Mouse (Mus musculus): ENCODE data around the gene Pcbp3. TPM values are rescaled to one million over a fixed set of nuclear protein-coding genes. Genes with fewer than 3 reads are reported as not detected.

Gene Pcbp3
- polyA plus RNA-seq, 1 experiment from 2014 or later, result 11.8 TPM

- H3K4me1 ChIP-seq, result peaks cover 7% of the 10 kb centered on the region; the same call in 1 of the 2 replicates
- no peak for ATAC-seq (ENCODE audit: extremely low read depth, insufficient number of reproducible peaks, low FRiP score, low TSS enrichment)
- WGBS, result 62% methylated on average over 6 of the region's 6 CpGs
- H3K4me2 ChIP-seq, result no peak overlapping the region
- H3K27ac ChIP-seq (replicated peaks), result no peak overlapping the region
- H3K4me3 ChIP-seq, result no peak overlapping the region
- no peaks in the 10 kb centered on the region for H3K9me3 ChIP-seq
- H3K9ac ChIP-seq, result no peak overlapping the region
- no peaks in the 10 kb centered on the region for H3K27me3 ChIP-seq (replicated peaks)
- no peaks in the 10 kb centered on the region for H3K36me3 ChIP-seq
Measured at GRCm38 (mm10) chr10:76931122-76931521, 30.6 kb downstream of the Pcbp3 start.

DNA sequence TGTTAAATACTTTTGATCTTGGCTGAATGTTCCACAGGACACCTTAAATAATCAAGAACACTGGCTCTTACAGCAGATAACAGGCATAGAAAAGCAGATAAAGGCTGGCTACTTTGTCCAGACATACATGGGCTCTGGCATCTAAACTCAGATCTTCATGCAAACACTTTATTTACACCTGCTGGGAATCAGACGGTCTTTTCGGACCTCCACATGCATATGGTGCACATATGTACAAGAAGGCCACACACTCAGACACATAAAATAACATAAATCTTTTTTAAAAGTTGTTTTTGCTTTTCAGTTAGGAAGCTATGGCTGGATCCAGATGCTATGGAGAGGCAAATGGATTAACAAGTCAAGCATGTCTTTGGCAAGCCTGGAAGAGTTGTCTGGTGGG lies 37.2 kb downstream of the Pcbp3 start:
- H3K27me3 ChIP-seq (replicated peaks), result no peaks in the 10 kb centered on the region
- H3K4me1 ChIP-seq, result no peaks in the 10 kb centered on the region
- H3K27ac ChIP-seq (replicated peaks), result no peak overlapping the region
- no peak for ATAC-seq (ENCODE audit: extremely low read depth, insufficient number of reproducible peaks, low FRiP score, low TSS enrichment)
- H3K4me3 ChIP-seq, result no peak overlapping the region
- no peak overlapping the region for H3K9ac ChIP-seq
- H3K36me3 ChIP-seq, result no peaks in the 10 kb centered on the region
- no peak overlapping the region for H3K4me2 ChIP-seq
- WGBS, result 77% methylated on average over 2 of the region's 2 CpGs
- no peaks in the 10 kb centered on the region for H3K9me3 ChIP-seq

DNA sequence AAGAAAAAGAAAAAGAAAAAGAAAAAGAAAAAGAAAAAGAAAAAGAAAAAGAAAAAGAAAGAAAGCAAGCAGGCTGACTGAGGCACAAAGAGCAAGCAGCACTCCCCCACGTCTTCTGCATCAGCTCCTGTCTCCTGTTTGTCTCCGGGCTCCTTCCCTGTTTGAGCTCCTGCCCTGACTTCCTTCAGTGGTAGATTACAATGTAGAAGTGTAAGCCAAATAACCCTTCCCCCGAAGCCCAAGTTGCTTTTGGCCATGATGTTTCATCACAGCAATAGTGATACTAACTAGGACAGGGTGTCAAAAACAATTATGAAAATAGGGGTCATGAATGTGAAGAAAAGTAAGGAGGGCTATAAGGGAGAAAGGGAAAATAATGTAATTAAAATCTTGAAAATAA lies 43.6 kb downstream of the Pcbp3 start:
- H3K4me2 ChIP-seq, result no peak overlapping the region
- H3K9ac ChIP-seq, result no peak overlapping the region
- WGBS, result 54% methylated on average over 3 of the region's 3 CpGs
- H3K27me3 ChIP-seq (replicated peaks), result no peaks in the 10 kb centered on the region
- H3K27ac ChIP-seq (replicated peaks), result no peak overlapping the region
- H3K4me3 ChIP-seq, result no peak overlapping the region
- H3K36me3 ChIP-seq, result no peaks in the 10 kb centered on the region
- no peaks in the 10 kb centered on the region for H3K4me1 ChIP-seq
- no peak for ATAC-seq (ENCODE audit: extremely low read depth, insufficient number of reproducible peaks, low FRiP score, low TSS enrichment)
- no peaks in the 10 kb centered on the region for H3K9me3 ChIP-seq

DNA sequence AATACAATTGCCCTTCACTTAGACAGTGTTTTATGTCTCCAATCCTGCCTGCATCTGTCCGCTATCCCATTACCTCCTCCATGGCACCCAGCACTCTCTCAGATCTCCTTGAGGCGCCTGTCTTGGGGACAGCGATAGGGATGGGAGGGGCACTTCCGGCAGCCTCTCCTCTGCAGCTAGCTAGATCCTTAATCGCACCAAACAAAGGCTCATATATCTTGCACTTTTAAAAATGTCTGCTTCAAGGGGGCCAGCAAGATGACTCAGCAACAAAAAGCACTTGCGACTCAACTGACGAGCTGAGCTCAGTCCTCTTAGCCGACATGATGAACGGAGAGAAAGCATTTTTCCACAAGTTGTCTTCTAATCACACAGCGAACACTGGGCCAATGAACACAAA lies 55.3 kb downstream of the Pcbp3 start:
- ATAC-seq (ENCODE audit: extremely low read depth, insufficient number of reproducible peaks, low FRiP score, low TSS enrichment), result no peak
- no peak overlapping the region for H3K4me3 ChIP-seq
- H3K27me3 ChIP-seq (replicated peaks), result no peaks in the 10 kb centered on the region
- WGBS, result 64% methylated on average over 10 of the region's 10 CpGs
- H3K36me3 ChIP-seq, result no peaks in the 10 kb centered on the region
- H3K9me3 ChIP-seq, result no peaks in the 10 kb centered on the region
- peak overlapping the region; percentile 36; the same call in 1 of the 2 replicates for H3K27ac ChIP-seq (replicated peaks)
- H3K4me2 ChIP-seq, result peak overlapping the region; percentile 48; the same call in 1 of the 2 replicates
- peaks cover 28% of the 10 kb centered on the region for H3K4me1 ChIP-seq
- no peak overlapping the region for H3K9ac ChIP-seq

DNA sequence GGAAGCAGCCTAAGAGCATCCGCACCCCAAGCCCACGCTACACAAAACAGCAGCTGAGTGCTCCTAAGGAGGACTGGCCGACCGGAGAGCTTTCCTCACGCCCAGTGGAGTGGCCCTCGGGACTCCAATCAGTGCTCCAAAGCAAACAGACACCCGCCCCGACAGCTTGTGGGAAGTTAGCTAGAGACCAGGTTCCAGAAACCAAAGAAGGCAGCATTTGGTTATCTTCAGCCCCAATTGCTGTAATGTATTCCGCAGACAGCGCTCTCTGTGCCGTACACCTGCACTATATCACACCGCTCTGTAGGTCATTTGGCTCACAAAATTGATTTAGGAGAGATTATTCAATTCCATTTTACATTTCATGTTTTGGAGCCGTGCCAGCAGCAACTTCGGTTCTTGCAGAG lies 55.7 kb downstream of the Pcbp3 start:
- no peak overlapping the region for H3K9ac ChIP-seq
- no peaks in the 10 kb centered on the region for H3K27me3 ChIP-seq (replicated peaks)
- no peak overlapping the region for H3K4me3 ChIP-seq
- no peaks in the 10 kb centered on the region for H3K9me3 ChIP-seq
- H3K36me3 ChIP-seq, result no peaks in the 10 kb centered on the region
- peaks cover 28% of the 10 kb centered on the region for H3K4me1 ChIP-seq
- H3K4me2 ChIP-seq, result peak overlapping the region; percentile 48
- WGBS, result 60% methylated on average over 14 of the region's 14 CpGs
- H3K27ac ChIP-seq (replicated peaks), result no peak overlapping the region
- no peak; the same call in 1 of the 2 replicates for ATAC-seq (ENCODE audit: extremely low read depth, insufficient number of reproducible peaks, low FRiP score, low TSS enrichment)

DNA sequence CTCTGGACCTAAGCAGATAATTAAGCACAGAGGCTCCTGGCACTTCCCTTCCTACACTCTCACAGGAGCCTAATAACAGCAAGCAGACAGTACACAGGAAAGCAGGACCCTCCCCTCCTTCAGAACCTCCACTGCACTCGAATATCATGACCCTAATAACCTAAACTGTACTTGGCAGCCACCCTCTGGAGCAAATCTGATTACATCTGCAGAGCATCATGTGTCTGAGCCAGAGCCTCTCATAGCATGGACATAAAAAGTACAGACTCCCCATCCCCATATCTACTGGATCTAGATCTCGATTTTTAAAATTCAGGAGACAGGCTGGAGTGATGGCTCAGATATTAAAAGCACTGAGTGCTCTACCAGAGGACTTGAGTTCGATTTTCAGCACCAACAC lies 58.0 kb downstream of the Pcbp3 start:
- no peaks in the 10 kb centered on the region for H3K27me3 ChIP-seq (replicated peaks)
- peaks cover 28% of the 10 kb centered on the region for H3K4me1 ChIP-seq
- H3K4me3 ChIP-seq, result no peak overlapping the region
- H3K27ac ChIP-seq (replicated peaks), result no peak overlapping the region
- WGBS, result 54% methylated on average over 3 of the region's 3 CpGs
- no peak overlapping the region for H3K9ac ChIP-seq
- no peaks in the 10 kb centered on the region for H3K36me3 ChIP-seq
- H3K4me2 ChIP-seq, result no peak overlapping the region
- no peaks in the 10 kb centered on the region for H3K9me3 ChIP-seq
- no peak for ATAC-seq (ENCODE audit: extremely low read depth, insufficient number of reproducible peaks, low FRiP score, low TSS enrichment)

GRCm38 (mm10) chr10:76903099-76903498 lies 58.6 kb downstream of the Pcbp3 start:
- ATAC-seq (ENCODE audit: extremely low read depth, insufficient number of reproducible peaks, low FRiP score, low TSS enrichment), result no peak
- no peak overlapping the region for H3K4me2 ChIP-seq
- H3K36me3 ChIP-seq, result no peaks in the 10 kb centered on the region
- peaks cover 33% of the 10 kb centered on the region for H3K4me1 ChIP-seq
- WGBS, result 63% methylated on average over 3 of the region's 3 CpGs
- H3K9ac ChIP-seq, result no peak overlapping the region
- no peak overlapping the region for H3K27ac ChIP-seq (replicated peaks)
- no peak overlapping the region for H3K4me3 ChIP-seq
- no peaks in the 10 kb centered on the region for H3K27me3 ChIP-seq (replicated peaks)
- no peaks in the 10 kb centered on the region for H3K9me3 ChIP-seq

DNA sequence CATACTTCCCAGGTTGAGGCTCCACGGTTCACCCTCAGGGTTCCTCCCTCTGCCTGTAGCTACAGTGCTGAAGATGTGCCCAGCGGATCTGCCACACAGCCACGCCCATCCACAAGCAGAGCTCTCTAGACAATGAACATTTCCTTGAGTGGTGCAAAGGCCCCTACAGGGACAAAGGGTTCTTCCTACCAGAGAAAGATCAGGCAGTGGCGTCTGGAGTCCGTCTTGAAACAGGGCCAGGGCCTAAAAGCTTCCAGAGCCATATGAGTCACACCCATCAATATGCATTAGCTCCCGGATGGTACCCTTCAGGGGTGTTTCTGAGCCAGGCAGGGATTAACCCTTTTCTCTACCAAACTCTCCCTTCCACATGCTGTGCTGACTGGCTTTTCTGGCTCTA lies 59.1 kb downstream of the Pcbp3 start:
- Histone ChIP-seq H3K36me3 (no peaks in the 10 kb centered on the region), H3K4me3 (no peak overlapping the region), H3K27ac (replicated peaks) (no peak overlapping the region; the same call in 1 of the 2 replicates), H3K9ac (no peak overlapping the region), H3K4me1 (peaks cover 33% of the 10 kb centered on the region), H3K9me3 (no peaks in the 10 kb centered on the region), H3K4me2 (no peak overlapping the region), H3K27me3 (replicated peaks) (no peaks in the 10 kb centered on the region)
- ATAC-seq (ENCODE audit: extremely low read depth, insufficient number of reproducible peaks, low FRiP score, low TSS enrichment), result no peak; the same call in 1 of the 2 replicates
- 25% methylated on average over 6 of the region's 6 CpGs for WGBS

DNA sequence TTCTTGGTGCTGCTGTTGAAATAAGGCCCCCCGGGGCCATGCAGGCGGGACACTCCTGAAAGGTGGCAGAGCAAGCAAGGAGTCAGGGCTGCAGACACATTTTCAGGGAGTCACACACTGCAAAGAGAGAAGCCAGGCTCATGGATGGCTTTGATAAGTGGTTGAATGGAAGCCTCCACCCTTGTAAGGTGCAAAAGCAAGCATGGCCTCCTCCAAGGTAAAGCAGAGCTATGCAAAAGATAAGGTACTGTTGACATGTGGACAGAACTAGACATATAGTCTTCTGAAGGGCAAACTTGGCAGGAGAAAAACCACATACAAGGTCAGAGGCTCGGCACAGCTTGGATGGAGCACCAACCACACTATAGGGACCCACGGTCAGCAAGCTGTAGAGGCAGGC lies 63.3 kb downstream of the Pcbp3 start:
- H3K4me2 ChIP-seq, result no peak overlapping the region
- peaks cover 15% of the 10 kb centered on the region for H3K4me1 ChIP-seq
- no peak overlapping the region for H3K4me3 ChIP-seq
- ATAC-seq (ENCODE audit: extremely low read depth, insufficient number of reproducible peaks, low FRiP score, low TSS enrichment), result no peak
- no peaks in the 10 kb centered on the region for H3K36me3 ChIP-seq
- H3K9ac ChIP-seq, result no peak overlapping the region
- peaks cover 5% of the 10 kb centered on the region; the same call in 1 of the 2 replicates for H3K9me3 ChIP-seq
- no peak overlapping the region for H3K27ac ChIP-seq (replicated peaks)
- H3K27me3 ChIP-seq (replicated peaks), result no peaks in the 10 kb centered on the region
- 77% methylated on average over 4 of the region's 4 CpGs for WGBS

GRCm38 (mm10) chr10:76891456-76891855 lies 70.2 kb downstream of the Pcbp3 start:
- no peak for ATAC-seq (ENCODE audit: extremely low read depth, insufficient number of reproducible peaks, low FRiP score, low TSS enrichment)
- no peaks in the 10 kb centered on the region for H3K36me3 ChIP-seq
- H3K4me3 ChIP-seq, result no peak overlapping the region
- no peak overlapping the region for H3K27ac ChIP-seq (replicated peaks)
- no peaks in the 10 kb centered on the region for H3K27me3 ChIP-seq (replicated peaks)
- peaks cover 5% of the 10 kb centered on the region; the same call in 1 of the 2 replicates for H3K9me3 ChIP-seq
- no peaks in the 10 kb centered on the region for H3K4me1 ChIP-seq
- H3K9ac ChIP-seq, result no peak overlapping the region
- WGBS, result 87% methylated on average over 2 of the region's 2 CpGs
- H3K4me2 ChIP-seq, result no peak overlapping the region

DNA sequence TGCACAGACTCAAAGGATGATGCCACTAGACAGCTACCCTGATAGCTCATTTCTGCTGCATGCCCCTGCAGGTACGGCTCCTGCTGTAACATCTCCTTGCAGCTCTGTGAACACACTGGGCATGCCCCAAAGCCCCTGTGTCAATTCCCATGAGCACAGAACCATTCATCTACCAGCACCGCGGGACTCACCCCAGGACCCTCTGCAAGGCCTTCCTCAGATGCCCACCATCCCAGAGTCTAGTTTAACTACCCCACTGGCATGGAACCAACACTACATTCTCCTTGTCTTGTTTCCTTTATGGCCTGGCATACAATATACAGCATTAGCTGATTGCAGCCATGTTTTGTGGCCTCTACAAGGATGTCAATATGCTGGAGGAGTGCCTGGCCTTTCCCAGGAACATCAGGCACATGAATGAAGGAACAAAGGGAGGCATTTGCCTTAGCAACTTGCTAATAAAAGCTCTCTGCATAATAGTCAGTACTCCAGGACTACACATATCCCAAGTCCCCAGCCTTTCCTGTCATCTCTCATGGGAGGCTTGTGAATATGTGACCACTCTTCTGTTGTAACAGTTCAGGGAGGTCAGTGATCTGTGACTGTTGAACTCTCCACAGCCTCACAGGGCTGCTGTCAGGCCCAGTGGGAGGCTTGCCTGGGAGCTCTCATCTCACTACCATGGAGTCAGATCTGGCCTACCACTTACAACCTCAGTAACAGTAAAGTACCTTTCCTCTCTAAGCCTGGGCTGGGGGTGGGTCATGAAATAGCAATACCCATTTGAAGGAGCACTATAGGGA lies 78.0 kb downstream of the Pcbp3 start:
- WGBS, result 82% methylated on average over 3 of the region's 3 CpGs
- Histone ChIP-seq H3K4me1 (peaks cover 7% of the 10 kb centered on the region), H3K27ac (replicated peaks) (no peak overlapping the region), H3K27me3 (replicated peaks) (no peaks in the 10 kb centered on the region), H3K4me3 (no peak overlapping the region), H3K36me3 (no peaks in the 10 kb centered on the region), H3K4me2 (no peak overlapping the region), H3K9me3 (no peaks in the 10 kb centered on the region), H3K9ac (no peak overlapping the region)
- no peak for ATAC-seq (ENCODE audit: extremely low read depth, insufficient number of reproducible peaks, low FRiP score, low TSS enrichment)
